ENCODE assay signal across 21 mouse cellular contexts in genomic region chr14:33865746-33866145, GRCm38 (mm10). TPM values are rescaled to one million over a fixed set of nuclear protein-coding genes. Genes with fewer than 3 reads are reported as not detected.
"Had no signal": no experiment of that assay in that cellular context is flagged by ENCODE, and none has a peak within 500 bp of the region (broad histone marks: within the 10 kb centered on the region; RNA-seq: fewer than 3 reads in every experiment).

No protein-coding gene starts in this region.

- H3K27me3 ChIP-seq: lung, embryonic 15.5 days; megakaryocyte, embryonic 14.5 days; midbrain, embryonic 12.5 days; neural tube, embryonic 13.5 days; neural tube, embryonic 15.5 days had no signal

- DNase-seq: lung, adult 2 months; lung, postnatal 14 days; lung, postnatal 36 days; midbrain, embryonic 14.5 days; retina, postnatal 1 day; right cerebral cortex, adult 18-20 months; right cerebral cortex, postnatal 25 days; right cerebral cortex, postnatal 4 days; spleen, adult 18-20 months; thymus, adult 18-20 months; thymus, postnatal 14 days; thymus, postnatal 36 days had no signal

- ATAC-seq: lung, postnatal 0 days; midbrain, embryonic 16.5 days had no signal

- H3K4me3 ChIP-seq: lung, embryonic 15.5 days; megakaryocyte, embryonic 14.5 days; midbrain, embryonic 12.5 days; myocyte; neural tube, embryonic 13.5 days; neural tube, embryonic 15.5 days had no signal

- H3K4me1 ChIP-seq: lung, embryonic 15.5 days; megakaryocyte, embryonic 14.5 days; midbrain, embryonic 12.5 days; neural tube, embryonic 13.5 days; neural tube, embryonic 15.5 days had no signal

- H3K27ac ChIP-seq: lung, embryonic 15.5 days; macrophage; midbrain, embryonic 12.5 days; neural tube, embryonic 13.5 days; neural tube, embryonic 15.5 days had no signal

- H3K9me3 ChIP-seq: lung, embryonic 15.5 days; midbrain, embryonic 12.5 days; neural tube, embryonic 13.5 days; neural tube, embryonic 15.5 days had no signal

- H3K9ac ChIP-seq: lung, embryonic 15.5 days; midbrain, embryonic 12.5 days; neural tube, embryonic 13.5 days; neural tube, embryonic 15.5 days had no signal

- H3K4me2 ChIP-seq: lung, embryonic 15.5 days; midbrain, embryonic 12.5 days; neural tube, embryonic 13.5 days; neural tube, embryonic 15.5 days had no signal

- H3K36me3 ChIP-seq: lung, embryonic 15.5 days; midbrain, embryonic 12.5 days; neural tube, embryonic 13.5 days; neural tube, embryonic 15.5 days had no signal

RNA-seq across cellular contexts. Expression of gene Gdf10, which starts 57.6 kb away (rescaled TPM):
- polyA plus RNA-seq: macrophage, myocyte had no signal
